Mouse (Mus musculus): Measurements from ENCODE around the gene Heatr4. TPM values are rescaled to one million over a fixed set of nuclear protein-coding genes. Genes with fewer than 3 reads are reported as not detected.

Heatr4 gene
- total RNA-seq, 2 experiments from 2014 or later, result not detected

DNA sequence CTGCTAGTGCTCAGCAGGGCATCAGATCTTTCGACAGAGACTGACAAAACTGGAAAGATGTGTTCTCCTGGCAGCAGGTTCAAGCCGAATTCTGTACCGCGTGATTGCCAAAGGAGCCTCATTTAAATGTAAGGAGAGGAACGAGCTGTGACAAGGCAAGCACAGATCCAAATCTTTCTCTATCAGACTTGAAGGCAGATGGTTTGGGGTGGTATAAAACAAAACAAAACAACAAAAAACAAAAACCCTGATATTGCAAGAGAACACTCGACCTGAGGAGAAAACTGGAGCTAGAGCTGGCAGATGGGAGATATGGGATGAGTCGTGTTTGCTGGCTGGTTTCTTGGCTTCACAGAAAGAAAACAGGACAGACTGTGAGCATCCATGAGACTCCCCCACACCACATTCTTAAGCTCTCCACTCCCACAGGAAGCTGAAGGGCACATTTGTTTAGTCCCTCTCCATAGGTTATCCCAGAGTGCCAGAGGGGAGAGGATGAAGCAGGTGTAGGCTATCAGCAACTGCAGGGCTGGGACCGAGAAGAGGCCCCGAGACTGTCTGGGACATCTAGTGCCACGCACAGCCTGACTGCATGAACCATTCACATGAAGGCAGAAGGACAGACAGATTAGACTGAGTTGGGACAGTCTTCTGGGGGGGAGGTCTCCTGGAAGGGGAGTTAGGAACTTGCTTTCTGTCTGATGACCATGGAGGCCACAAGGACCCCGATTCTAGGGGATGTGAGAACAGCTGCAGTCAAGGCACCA is 13.9 kb upstream of the Heatr4 start:
- ATAC-seq (ENCODE audit: poor library complexity, severe bottlenecking), result no peak

GRCm38 (mm10) chr12:83997221-83997620 is 12.6 kb upstream of the Heatr4 start:
- ATAC-seq (ENCODE audit: poor library complexity, severe bottlenecking), result no peak

GRCm38 (mm10) chr12:83989378-83989777 is 4.7 kb upstream of the Heatr4 start:
- ATAC-seq (ENCODE audit: poor library complexity, severe bottlenecking), result no peak

DNA sequence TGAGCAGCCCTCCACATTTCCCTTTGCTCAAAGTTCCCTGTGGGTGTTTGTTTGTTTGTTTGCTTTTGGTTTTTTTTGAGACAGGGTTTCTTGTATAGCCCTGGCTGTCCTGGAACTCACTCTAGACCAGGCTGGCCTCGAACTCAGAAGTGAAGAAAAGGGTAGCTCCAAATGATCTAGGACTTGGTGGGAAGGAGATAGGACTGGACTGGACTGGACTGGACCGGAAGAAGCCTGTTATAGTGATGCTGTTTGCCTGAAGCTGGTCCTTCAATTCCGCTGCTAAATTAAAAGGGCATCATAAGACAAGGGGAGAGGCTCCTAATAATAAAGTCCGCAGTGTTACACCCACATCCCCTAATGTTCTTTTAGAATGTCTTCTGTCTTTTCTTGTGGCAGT is 3.8 kb upstream of the Heatr4 start:
- no peak for ATAC-seq (ENCODE audit: poor library complexity, severe bottlenecking)

- ATAC-seq (ENCODE audit: poor library complexity, severe bottlenecking), result peak; percentile 96
Observed at GRCm38 (mm10) chr12:83987583-83988441, 3.2 kb upstream of the Heatr4 start, which contains the start of gene Acot2. Gene Acot2 (plus strand): TSS chr12:83987861.

- ATAC-seq (ENCODE audit: poor library complexity, severe bottlenecking), result no peak
Observed at GRCm38 (mm10) chr12:83987242-83987582, 2.6 kb upstream of the Heatr4 start.

GRCm38 (mm10) chr12:83981615-83982014 is 3.0 kb downstream of the Heatr4 start:
- no peak for ATAC-seq (ENCODE audit: poor library complexity, severe bottlenecking)

- no peak for ATAC-seq (ENCODE audit: poor library complexity, severe bottlenecking)
Observed at GRCm38 (mm10) chr12:83978862-83979261, 5.8 kb downstream of the Heatr4 start.

GRCm38 (mm10) chr12:83972117-83972516 is 12.5 kb downstream of the Heatr4 start:
- peak; percentile 89 for ATAC-seq (ENCODE audit: poor library complexity, severe bottlenecking)

GRCm38 (mm10) chr12:83965235-83965634 is 19.4 kb downstream of the Heatr4 start:
- ATAC-seq (ENCODE audit: poor library complexity, severe bottlenecking), result no peak

DNA sequence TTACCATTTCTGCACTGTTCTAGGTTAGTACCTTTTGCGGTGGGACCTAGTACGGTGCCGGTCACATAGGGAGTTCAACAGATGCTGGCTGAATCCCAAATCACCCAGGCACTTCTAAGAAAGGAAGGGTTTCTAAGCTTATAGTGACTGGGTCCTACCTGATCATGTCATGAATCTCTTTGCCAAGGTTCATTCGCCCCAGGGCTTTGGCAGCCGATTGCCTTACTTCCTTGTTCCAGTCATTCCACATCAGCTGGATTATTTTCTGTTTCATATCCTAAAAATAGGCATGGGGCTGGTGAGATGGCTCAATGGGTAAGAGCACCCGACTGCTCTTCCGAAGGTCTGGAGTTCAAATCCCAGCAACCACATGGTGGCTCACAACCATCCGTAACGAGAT is 26.4 kb downstream of the Heatr4 start:
- no peak for ATAC-seq (ENCODE audit: poor library complexity, severe bottlenecking)

GRCm38 (mm10) chr12:83951711-83952575 is 32.7 kb downstream of the Heatr4 start:
- no peak for ATAC-seq (ENCODE audit: poor library complexity, severe bottlenecking)

GRCm38 (mm10) chr12:83950840-83951701 is 33.6 kb downstream of the Heatr4 start:
- ATAC-seq (ENCODE audit: poor library complexity, severe bottlenecking), result no peak; the same call in 1 of the 2 replicates

- peak; percentile 77 for ATAC-seq (ENCODE audit: poor library complexity, severe bottlenecking)
Observed at GRCm38 (mm10) chr12:83950493-83950839, 34.2 kb downstream of the Heatr4 start, which contains the start of gene Riox1. Gene Riox1 (plus strand): TSS chr12:83950608.

GRCm38 (mm10) chr12:83949776-83950492 is 34.7 kb downstream of the Heatr4 start:
- ATAC-seq (ENCODE audit: poor library complexity, severe bottlenecking), result peak; percentile 66

- ATAC-seq (ENCODE audit: poor library complexity, severe bottlenecking), result 0 out of 2 replicates have a peak, but pooled peaks have one; percentile 20
Observed at GRCm38 (mm10) chr12:83949043-83949442, 35.6 kb downstream of the Heatr4 start.

DNA sequence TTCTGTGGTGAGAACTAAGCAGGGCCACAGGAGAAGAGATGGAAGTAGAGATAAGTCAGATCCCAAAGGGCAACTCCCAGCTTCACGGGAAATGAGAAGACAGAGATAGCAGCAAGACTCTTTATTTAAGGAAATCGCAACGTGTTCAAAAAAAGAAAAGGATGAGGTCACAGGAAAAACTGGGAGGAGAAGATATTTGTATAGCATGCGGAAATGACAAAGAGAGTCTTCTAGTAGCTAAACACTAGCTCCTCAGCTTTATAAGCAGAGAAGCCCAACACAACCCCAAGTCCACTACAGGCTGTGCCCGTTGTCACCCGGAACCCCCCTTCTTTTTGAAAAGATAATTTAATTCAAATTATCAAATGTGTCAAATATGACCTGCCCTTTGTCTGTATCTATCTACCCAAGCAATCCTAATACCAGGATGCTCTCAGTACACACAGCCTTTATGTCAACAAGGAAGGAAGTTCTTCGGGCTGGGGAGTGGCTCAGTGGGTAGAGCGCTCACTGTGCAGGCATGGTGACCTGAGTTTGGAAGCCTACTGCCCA is 37.3 kb downstream of the Heatr4 start:
- no peak for ATAC-seq (ENCODE audit: poor library complexity, severe bottlenecking)

GRCm38 (mm10) chr12:83941938-83942337 is 42.7 kb downstream of the Heatr4 start:
- ATAC-seq (ENCODE audit: poor library complexity, severe bottlenecking), result no peak

GRCm38 (mm10) chr12:83940031-83940430 is 44.6 kb downstream of the Heatr4 start:
- ATAC-seq (ENCODE audit: poor library complexity, severe bottlenecking), result no peak

Data from megakaryocyte, adult 5-6 weeks (primary cell).